Mouse (Mus musculus) midbrain, embryonic 14.5 days (tissue): Measurements from ENCODE around the gene Smad3. TPM values are rescaled to one million over a fixed set of nuclear protein-coding genes. Genes with fewer than 3 reads are reported as not detected.

Experiments
- ATAC-seq: fragments of 200-750 bp; cut with Nextera tagmentation; 2 replicates; pipeline ENCODE4 v1.8.0; 2017; ENCODE audit warnings: moderate number of reproducible peaks, moderate library complexity; ENCODE audit not compliant: low FRiP score, low TSS enrichment
- DNase-seq: peaks from one replicate; pipeline ENCODE4 v3.0.0-alpha.2; 2015
- H3K27ac ChIP-seq: fragments of 300-500 bp; sonication (generic); replicated peaks from 2 replicates; pipeline ENCODE4 v1.5.1; 2014; ENCODE audit warnings: mild to moderate bottlenecking, low read depth, low read length, moderate library complexity
- H3K27me3 ChIP-seq: fragments of 300-500 bp; sonication (generic); 2 replicates; pipeline ENCODE4 v1.6.1; 2014; ENCODE audit warnings: low read length, control low read depth, mixed read lengths; ENCODE audit not compliant: control insufficient read depth, insufficient read depth
- H3K36me3 ChIP-seq: fragments of 300-500 bp; sonication (generic); 2 replicates; pipeline ENCODE4 v1.6.1; 2014; ENCODE audit warnings: low read length, control low read depth; ENCODE audit not compliant: control insufficient read depth, insufficient read depth
- H3K4me1 ChIP-seq: fragments of 300-500 bp; sonication (generic); 2 replicates; pipeline ENCODE4 v1.6.1; 2014; ENCODE audit warnings: mild to moderate bottlenecking, antibody characterized with exemption, low read length, control low read depth; ENCODE audit not compliant: control insufficient read depth, insufficient read depth
- H3K4me2 ChIP-seq: fragments of 300-500 bp; sonication (generic); 2 replicates; pipeline ENCODE4 v1.6.1; 2014; ENCODE audit warnings: mild to moderate bottlenecking, low read length, moderate library complexity
- H3K4me3 ChIP-seq: fragments of 300-500 bp; sonication (generic); replicated peaks from 2 replicates; pipeline ENCODE4 v1.5.1; 2014; ENCODE audit warnings: low read depth, low read length
- H3K9ac ChIP-seq: fragments of 300-500 bp; sonication (generic); replicated peaks from 2 replicates; pipeline ENCODE4 v1.6.1; 2014; ENCODE audit warnings: mild to moderate bottlenecking, low read length, moderate library complexity
- H3K9me3 ChIP-seq: fragments of 300-500 bp; sonication (generic); 2 replicates; pipeline ENCODE4 v1.6.1; 2016; ENCODE audit warnings: low read length, control low read depth, mixed read lengths; ENCODE audit not compliant: control insufficient read depth
- WGBS: fragments of 180-500 bp; shearing (Covaris S2); extraction: QIAGEN DNeasy Blood & Tissue Kit; methylation state at CpG from one replicate; pipeline ENCODE4 v1.1.7; 2014; 5-methylcytosine and 5-hydroxymethylcytosine counted together
- polyA plus RNA-seq: library from polyadenylated mRNA; unstranded; fragments of >200 nt; fragmentation: Nextera tagmentation; extraction: Ambion mirVana; gene quantifications from 2 replicates; pipeline ENCODE4 v1.2.1, GENCODE M21; 2014

Gene Smad3
- polyA plus RNA-seq, 1 experiment from 2014 or later = 7.7 TPM

DNA sequence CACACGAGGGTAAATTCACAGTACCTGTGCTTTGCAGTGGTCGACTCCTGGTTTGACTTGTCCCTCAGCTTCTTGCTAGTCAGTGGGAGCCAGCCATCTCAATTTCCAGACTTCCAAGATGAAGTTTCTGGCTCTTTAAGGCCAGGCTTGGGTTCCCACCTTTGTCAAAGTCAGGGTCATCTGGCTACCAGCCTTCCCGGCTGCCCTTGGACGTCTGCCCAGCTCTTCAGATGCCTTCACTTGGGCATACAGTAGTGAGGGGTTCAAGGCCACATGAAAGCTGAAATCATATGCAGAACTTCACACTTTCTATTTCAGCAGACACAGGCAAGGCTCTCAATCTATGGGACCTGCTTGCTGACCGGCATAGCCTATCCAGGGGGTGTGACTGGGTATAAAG, 53.7 kb downstream of the Smad3 start:
- no peak overlapping the region for H3K4me3 ChIP-seq
- peaks cover 5% of the 10 kb centered on the region; the same call in 1 of the 2 replicates for H3K4me1 ChIP-seq
- H3K9ac ChIP-seq = no peak overlapping the region
- no peaks in the 10 kb centered on the region for H3K9me3 ChIP-seq
- WGBS = 84% methylated on average over 5 of the region's 5 CpGs
- H3K4me2 ChIP-seq = no peak overlapping the region
- no peaks in the 10 kb centered on the region for H3K36me3 ChIP-seq
- no peak overlapping the region for H3K27ac ChIP-seq
- no peaks in the 10 kb centered on the region for H3K27me3 ChIP-seq
- no peak for DNase-seq
- ATAC-seq = no peak

GRCm38 (mm10) chr9:63703236-63703785, 54.5 kb downstream of the Smad3 start:
- no peak overlapping the region for H3K4me3 ChIP-seq
- DNase-seq = no peak
- no peak for ATAC-seq
- no peak overlapping the region for H3K4me2 ChIP-seq
- WGBS = 88% methylated on average over 7 of the region's 7 CpGs
- H3K9me3 ChIP-seq = no peaks in the 10 kb centered on the region
- H3K27ac ChIP-seq = no peak overlapping the region
- H3K36me3 ChIP-seq = no peaks in the 10 kb centered on the region
- H3K4me1 ChIP-seq = peaks cover 5% of the 10 kb centered on the region; the same call in 1 of the 2 replicates
- no peak overlapping the region for H3K9ac ChIP-seq
- H3K27me3 ChIP-seq = no peaks in the 10 kb centered on the region

GRCm38 (mm10) chr9:63702502-63703013, 55.2 kb downstream of the Smad3 start:
- Histone ChIP-seq H3K9me3 (no peaks in the 10 kb centered on the region), H3K9ac (no peak overlapping the region), H3K27me3 (no peaks in the 10 kb centered on the region), H3K4me1 (peaks cover 11% of the 10 kb centered on the region), H3K36me3 (no peaks in the 10 kb centered on the region), H3K4me2 (no peak overlapping the region), H3K27ac (no peak overlapping the region), H3K4me3 (no peak overlapping the region)
- ATAC-seq (no peak), DNase-seq (no peak)
- WGBS = 57% methylated on average over 16 of the region's 16 CpGs

DNA sequence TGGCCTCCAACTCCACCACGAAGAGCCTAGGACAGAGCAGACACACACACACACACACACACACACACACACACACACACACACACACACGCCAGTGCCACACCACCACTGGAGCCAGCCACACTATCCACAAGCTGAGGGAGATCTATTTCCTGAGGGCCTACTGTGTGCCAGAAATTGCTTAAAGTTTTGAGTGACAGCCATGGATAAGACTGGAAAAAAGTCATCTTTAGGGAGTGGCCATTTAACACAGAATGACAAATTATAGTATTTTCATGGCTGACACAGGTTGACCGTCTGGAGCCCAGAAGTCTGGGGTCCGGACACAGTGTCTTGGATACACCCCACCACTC, 55.9 kb downstream of the Smad3 start:
- Histone ChIP-seq H3K9ac (no peak overlapping the region), H3K4me2 (no peak overlapping the region), H3K4me3 (no peak overlapping the region), H3K27me3 (no peaks in the 10 kb centered on the region), H3K4me1 (peaks cover 13% of the 10 kb centered on the region), H3K36me3 (no peaks in the 10 kb centered on the region), H3K9me3 (no peaks in the 10 kb centered on the region), H3K27ac (no peak overlapping the region)
- 88% methylated on average over 4 of the region's 4 CpGs for WGBS
- ATAC-seq = no peak
- DNase-seq = no peak

- 77% methylated on average over 10 of the region's 10 CpGs for whole genome bisulfite sequencing
- Histone ChIP-seq H3K27ac (no peak overlapping the region), H3K4me1 (peaks cover 15% of the 10 kb centered on the region), H3K4me3 (no peak overlapping the region), H3K27me3 (no peaks in the 10 kb centered on the region), H3K36me3 (no peaks in the 10 kb centered on the region), H3K9me3 (no peaks in the 10 kb centered on the region), H3K9ac (no peak overlapping the region), H3K4me2 (no peak overlapping the region)
- ATAC-seq = no peak
- DNase-seq = no peak
These were observed 56.4 kb downstream of the Smad3 start for GRCm38 (mm10) chr9:63701258-63701956.

DNA sequence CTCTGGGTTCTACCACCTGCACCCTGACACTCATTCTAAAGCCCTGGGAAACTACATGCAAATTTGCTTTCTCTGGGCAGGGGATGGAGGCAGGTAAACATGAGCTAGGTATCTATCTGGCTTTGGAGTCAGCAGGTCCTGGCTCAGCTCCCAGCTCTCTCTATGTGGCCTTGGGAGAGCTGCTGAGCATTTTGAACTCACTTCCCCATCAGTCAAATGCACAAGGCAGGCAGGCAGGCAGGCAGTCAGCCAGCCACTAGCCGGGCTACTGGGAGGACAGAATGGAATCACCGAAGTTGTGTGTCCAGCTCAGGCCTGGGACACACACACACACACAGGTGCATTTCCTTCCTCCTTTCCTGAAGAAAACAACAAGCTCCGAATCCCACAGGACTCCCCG, 58.6 kb downstream of the Smad3 start:
- Histone ChIP-seq H3K4me1 (peaks cover 12% of the 10 kb centered on the region), H3K27ac (no peak overlapping the region), H3K9ac (no peak overlapping the region), H3K27me3 (no peaks in the 10 kb centered on the region), H3K36me3 (no peaks in the 10 kb centered on the region), H3K4me3 (no peak overlapping the region), H3K4me2 (no peak overlapping the region), H3K9me3 (no peaks in the 10 kb centered on the region)
- ATAC-seq (no peak), DNase-seq (no peak)
- WGBS = 81% methylated on average over 4 of the region's 4 CpGs

DNA sequence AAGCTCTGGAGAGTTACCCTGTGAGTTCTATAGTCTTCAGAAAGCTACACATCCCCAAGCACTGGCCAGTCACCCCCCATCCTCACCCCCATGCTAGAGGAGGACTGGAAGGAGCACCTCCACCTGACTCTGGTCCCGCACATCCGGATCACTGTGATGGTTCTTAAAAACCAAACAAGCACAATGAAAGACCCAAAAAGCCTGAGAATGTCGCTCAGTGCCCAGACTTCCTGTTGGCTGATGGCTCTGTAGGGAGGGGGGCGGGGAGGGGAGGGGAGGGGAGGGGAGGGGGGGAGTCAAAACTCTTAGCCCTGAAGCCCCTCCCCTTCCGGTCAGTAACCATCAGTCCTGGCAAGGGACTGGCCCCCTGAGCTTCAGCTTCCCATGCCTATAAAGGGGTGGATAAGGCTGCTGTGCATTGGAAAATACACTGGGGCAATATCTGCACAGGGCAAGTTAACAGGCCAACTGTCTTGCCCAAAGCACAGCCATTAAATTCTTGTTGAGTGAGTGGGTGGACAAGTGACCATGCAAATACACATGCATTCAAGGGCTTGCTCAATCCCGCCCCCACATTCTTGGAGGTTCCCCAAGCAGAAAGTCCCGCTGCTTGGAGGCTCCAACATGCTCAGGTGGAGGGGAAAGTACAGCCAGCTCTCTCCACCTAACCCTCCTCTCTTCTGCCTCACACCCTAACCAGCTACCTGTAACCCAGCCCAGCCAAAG, 59.3 kb downstream of the Smad3 start:
- DNase-seq = no peak
- Histone ChIP-seq H3K27ac (no peak overlapping the region), H3K4me3 (no peak overlapping the region), H3K36me3 (no peaks in the 10 kb centered on the region), H3K4me1 (peaks cover 12% of the 10 kb centered on the region), H3K4me2 (no peak overlapping the region), H3K27me3 (no peaks in the 10 kb centered on the region), H3K9me3 (no peaks in the 10 kb centered on the region), H3K9ac (no peak overlapping the region)
- 48% methylated on average over 6 of the region's 7 CpGs for WGBS
- no peak for ATAC-seq

- no peak overlapping the region for H3K4me3 ChIP-seq
- no peak overlapping the region for H3K27ac ChIP-seq
- ATAC-seq = no peak
- H3K9me3 ChIP-seq = no peaks in the 10 kb centered on the region
- 37% methylated on average over 5 of the region's 5 CpGs for WGBS
- no peaks in the 10 kb centered on the region for H3K27me3 ChIP-seq
- no peaks in the 10 kb centered on the region for H3K36me3 ChIP-seq
- no peak for DNase-seq
- H3K4me2 ChIP-seq = no peak overlapping the region
- H3K4me1 ChIP-seq = peaks cover 12% of the 10 kb centered on the region
- H3K9ac ChIP-seq = no peak overlapping the region
These were observed 60.2 kb downstream of the Smad3 start for GRCm38 (mm10) chr9:63697606-63698005.
